Mouse (Mus musculus) neural tube, embryonic 14.5 days (tissue): Measurements from ENCODE around the gene Dbh. TPM values are rescaled to one million over a fixed set of nuclear protein-coding genes. Genes with fewer than 3 reads are reported as not detected.

ENCODE experiments used
- ATAC-seq: fragments of 200-750 bp; cut with Nextera tagmentation; 2 replicates; pipeline ENCODE4 v1.8.0; 2017; ENCODE audit warnings: low read depth, mild to moderate bottlenecking, moderate TSS enrichment, moderate library complexity
- H3K27ac ChIP-seq: fragments of 300-500 bp; sonication (generic); 2 replicates; pipeline ENCODE4 v1.5.1; 2014; ENCODE audit warnings: low read depth, mild to moderate bottlenecking, control low read depth, low read length, moderate library complexity, mixed read lengths
- H3K27me3 ChIP-seq: fragments of 300-500 bp; sonication (generic); 2 replicates; pipeline ENCODE4 v1.6.1; 2014; ENCODE audit warnings: low read length; ENCODE audit not compliant: control insufficient read depth, insufficient read depth
- H3K36me3 ChIP-seq: fragments of 300-500 bp; sonication (generic); 2 replicates; pipeline ENCODE4 v1.6.1; 2014; ENCODE audit warnings: low read length, mixed read lengths; ENCODE audit not compliant: control insufficient read depth, insufficient read depth
- H3K4me1 ChIP-seq: fragments of 300-500 bp; sonication (generic); 2 replicates; pipeline ENCODE4 v1.6.1; 2014; ENCODE audit warnings: low read length; ENCODE audit not compliant: control insufficient read depth, insufficient read depth
- H3K4me2 ChIP-seq: fragments of 300-500 bp; sonication (generic); 2 replicates; pipeline ENCODE4 v1.6.1; 2014; ENCODE audit warnings: mild to moderate bottlenecking, low read depth, low read length, control low read depth
- H3K4me3 ChIP-seq: fragments of 300-500 bp; sonication (generic); 2 replicates; pipeline ENCODE4 v1.5.1; 2014; ENCODE audit warnings: low read depth, low read length, control low read depth, mixed read lengths
- H3K9ac ChIP-seq: fragments of 300-500 bp; sonication (generic); replicated peaks from 2 replicates; pipeline ENCODE4 v1.6.1; 2014; ENCODE audit warnings: low read depth, mild to moderate bottlenecking, control low read depth, low read length, mixed read lengths
- H3K9me3 ChIP-seq: fragments of 300-500 bp; sonication (generic); 2 replicates; pipeline ENCODE4 v1.6.1; 2016; ENCODE audit warnings: low read length; ENCODE audit not compliant: control insufficient read depth
- WGBS: fragments of 180-500 bp; shearing (Covaris S2); extraction: QIAGEN DNeasy Blood & Tissue Kit; methylation state at CpG from one replicate; pipeline ENCODE4 v1.1.7; 2014; 5-methylcytosine and 5-hydroxymethylcytosine counted together
- polyA plus RNA-seq: library from polyadenylated mRNA; unstranded; fragments of >200 nt; fragmentation: Nextera tagmentation; extraction: Ambion mirVana; gene quantifications from 2 replicates; pipeline ENCODE4 v1.2.1, GENCODE M21; 2014

The Dbh gene
- polyA plus RNA-seq, 1 experiment from 2014 or later: 0.11 TPM

GRCm38 (mm10) chr2:27154466-27155185, 10.4 kb upstream of the Dbh start:
- 79% methylated on average over 10 of the region's 10 CpGs for whole genome bisulfite sequencing
- Histone ChIP-seq H3K27me3 (no peaks in the 10 kb centered on the region), H3K9ac (no peak overlapping the region), H3K36me3 (no peaks in the 10 kb centered on the region), H3K27ac (no peak overlapping the region), H3K9me3 (no peaks in the 10 kb centered on the region), H3K4me1 (no peaks in the 10 kb centered on the region), H3K4me2 (no peak overlapping the region), H3K4me3 (no peak overlapping the region)
- ATAC-seq: no peak

- Histone ChIP-seq H3K4me1 (no peaks in the 10 kb centered on the region), H3K27ac (no peak overlapping the region), H3K36me3 (no peaks in the 10 kb centered on the region), H3K4me2 (no peak overlapping the region), H3K27me3 (no peaks in the 10 kb centered on the region), H3K9ac (no peak overlapping the region), H3K9me3 (no peaks in the 10 kb centered on the region), H3K4me3 (no peak overlapping the region)
- WGBS: 74% methylated on average over 6 of the region's 6 CpGs
- ATAC-seq: no peak
Measured at GRCm38 (mm10) chr2:27156596-27156995, 8.4 kb upstream of the Dbh start.

- Histone ChIP-seq H3K4me2 (no peak overlapping the region), H3K9ac (no peak overlapping the region), H3K27me3 (no peaks in the 10 kb centered on the region), H3K9me3 (no peaks in the 10 kb centered on the region), H3K4me3 (no peak overlapping the region), H3K4me1 (no peaks in the 10 kb centered on the region), H3K36me3 (no peaks in the 10 kb centered on the region), H3K27ac (no peak overlapping the region)
- ATAC-seq: no peak
- WGBS: 89% methylated on average over 2 of the region's 2 CpGs
Measured at GRCm38 (mm10) chr2:27161526-27161925, 3.5 kb upstream of the Dbh start.

GRCm38 (mm10) chr2:27162656-27163055, 2.4 kb upstream of the Dbh start:
- Histone ChIP-seq H3K9ac (no peak overlapping the region; the same call in 1 of the 2 replicates), H3K27ac (no peak overlapping the region), H3K4me1 (no peaks in the 10 kb centered on the region), H3K4me2 (no peak overlapping the region), H3K4me3 (no peak overlapping the region), H3K27me3 (no peaks in the 10 kb centered on the region), H3K9me3 (no peaks in the 10 kb centered on the region), H3K36me3 (no peaks in the 10 kb centered on the region)
- ATAC-seq: no peak
- 54% methylated on average over 11 of the region's 11 CpGs for WGBS

DNA sequence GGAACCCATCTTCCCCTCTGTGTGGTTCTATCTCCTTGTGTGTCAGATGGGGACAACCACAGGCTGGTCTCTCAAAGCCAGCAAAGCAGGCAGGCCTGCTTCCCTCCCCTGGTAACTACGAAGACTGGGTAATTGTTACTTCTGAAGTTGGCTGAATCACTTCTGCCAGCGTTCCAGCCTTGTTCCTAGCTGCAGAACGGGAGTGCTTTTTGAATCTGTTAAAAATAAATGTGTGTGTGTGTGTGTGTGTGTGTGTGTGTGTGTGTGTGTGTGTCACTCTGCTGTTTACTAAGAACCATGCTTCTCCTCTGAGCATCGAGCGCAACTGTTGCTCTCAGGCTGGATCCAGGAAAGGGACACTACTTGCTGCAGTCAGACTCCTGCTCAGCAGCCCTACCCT, 1.2 kb upstream of the Dbh start:
- no peak overlapping the region for H3K4me2 ChIP-seq
- H3K36me3 ChIP-seq: no peaks in the 10 kb centered on the region
- H3K27me3 ChIP-seq: no peaks in the 10 kb centered on the region
- no peak overlapping the region for H3K4me3 ChIP-seq
- H3K4me1 ChIP-seq: no peaks in the 10 kb centered on the region
- WGBS: 70% methylated on average over 5 of the region's 5 CpGs
- no peak overlapping the region for H3K27ac ChIP-seq
- H3K9ac ChIP-seq: no peak overlapping the region
- no peaks in the 10 kb centered on the region for H3K9me3 ChIP-seq
- no peak for ATAC-seq

DNA sequence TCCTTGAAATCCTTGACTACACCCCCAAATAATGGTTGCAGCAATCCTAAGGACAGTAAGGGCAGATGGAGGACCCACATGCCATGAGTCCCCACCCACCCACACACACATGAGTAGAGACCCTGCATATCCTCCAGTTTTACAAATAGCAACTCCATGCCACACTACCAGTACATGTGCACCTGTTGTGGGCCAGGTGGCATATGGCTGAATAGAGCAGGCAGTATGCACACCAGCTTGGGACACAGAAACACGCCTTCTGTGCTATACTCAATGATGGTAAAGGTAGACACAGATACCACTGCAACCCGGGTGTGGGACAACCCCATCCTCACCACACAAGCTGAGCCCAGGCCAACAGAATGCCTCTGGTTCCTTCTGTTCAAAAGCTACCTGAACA, 1.0 kb downstream of the Dbh start:
- ATAC-seq: no peak
- no peak overlapping the region for H3K4me3 ChIP-seq
- H3K36me3 ChIP-seq: no peaks in the 10 kb centered on the region
- no peaks in the 10 kb centered on the region for H3K4me1 ChIP-seq
- WGBS: 89% methylated on average over 2 of the region's 2 CpGs
- no peaks in the 10 kb centered on the region for H3K9me3 ChIP-seq
- H3K27me3 ChIP-seq: no peaks in the 10 kb centered on the region
- H3K27ac ChIP-seq: no peak overlapping the region
- no peak overlapping the region for H3K9ac ChIP-seq
- no peak overlapping the region for H3K4me2 ChIP-seq

DNA sequence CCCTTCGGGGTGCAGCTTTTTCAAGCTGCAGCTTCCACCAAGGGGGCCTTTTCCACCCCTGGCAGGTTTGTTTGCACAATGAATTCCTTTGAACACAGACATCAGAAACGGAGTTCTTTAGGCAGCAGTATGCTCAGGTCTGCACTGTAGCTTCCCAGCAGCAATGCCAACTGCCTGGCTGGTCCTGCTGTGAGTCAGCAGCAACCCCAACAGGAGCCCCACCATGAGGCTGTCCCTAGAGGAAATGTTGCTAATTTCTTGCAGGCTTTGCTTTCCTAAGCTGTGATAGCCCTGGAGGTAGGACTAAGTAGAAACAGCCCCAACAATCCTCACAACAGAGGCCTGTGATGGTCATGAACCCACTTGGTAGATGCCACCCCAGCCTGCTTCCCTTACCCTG, 2.0 kb downstream of the Dbh start:
- no peaks in the 10 kb centered on the region for H3K36me3 ChIP-seq
- no peaks in the 10 kb centered on the region for H3K9me3 ChIP-seq
- H3K27ac ChIP-seq: no peak overlapping the region
- H3K4me3 ChIP-seq: no peak overlapping the region
- no peak for ATAC-seq
- 19% methylated on average over 2 of the region's 2 CpGs for WGBS
- no peak overlapping the region for H3K9ac ChIP-seq
- H3K4me1 ChIP-seq: no peaks in the 10 kb centered on the region
- H3K4me2 ChIP-seq: no peak overlapping the region
- no peaks in the 10 kb centered on the region for H3K27me3 ChIP-seq

GRCm38 (mm10) chr2:27174242-27174641, 9.2 kb downstream of the Dbh start:
- Histone ChIP-seq H3K4me3 (no peak overlapping the region), H3K4me1 (no peaks in the 10 kb centered on the region), H3K4me2 (no peak overlapping the region), H3K36me3 (no peaks in the 10 kb centered on the region), H3K27ac (no peak overlapping the region), H3K27me3 (no peaks in the 10 kb centered on the region), H3K9ac (no peak overlapping the region), H3K9me3 (no peaks in the 10 kb centered on the region)
- no peak for ATAC-seq
- 91% methylated on average over 2 of the region's 2 CpGs for WGBS

- Histone ChIP-seq H3K4me1 (no peaks in the 10 kb centered on the region), H3K36me3 (no peaks in the 10 kb centered on the region), H3K4me2 (no peak overlapping the region), H3K4me3 (no peak overlapping the region), H3K27ac (no peak overlapping the region), H3K27me3 (no peaks in the 10 kb centered on the region), H3K9ac (no peak overlapping the region), H3K9me3 (no peaks in the 10 kb centered on the region)
- 77% methylated on average over 10 of the region's 10 CpGs for WGBS
- no peak for ATAC-seq
Measured at GRCm38 (mm10) chr2:27175696-27176267, 10.7 kb downstream of the Dbh start.
